Mouse (Mus musculus): ENCODE results near the gene Pgf.

DNA sequence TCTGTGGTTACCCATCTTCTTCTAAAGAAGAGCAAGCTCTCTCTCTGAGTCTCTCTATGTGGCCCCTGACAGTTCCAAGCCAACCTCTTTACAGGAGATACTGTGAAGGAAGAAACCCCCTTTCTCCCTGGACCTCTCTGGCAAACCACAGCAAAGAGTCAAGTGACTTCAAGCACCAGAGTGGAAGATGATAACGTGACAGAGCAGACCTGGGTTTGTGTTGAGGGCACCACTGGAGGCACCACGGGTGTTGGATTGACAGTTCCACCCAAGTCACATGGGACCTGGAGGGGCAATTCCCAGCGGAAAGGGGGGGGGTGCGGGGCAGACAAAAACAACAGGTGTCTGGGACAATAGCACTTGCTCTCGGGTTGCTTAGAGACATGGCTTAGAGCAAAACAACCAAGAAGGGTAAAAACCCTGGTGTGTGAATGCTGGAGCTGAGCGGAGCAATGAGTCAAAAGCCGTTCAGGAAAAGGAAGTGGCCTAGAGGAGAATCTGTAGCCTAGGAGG lies 31.2 kb upstream of the Pgf start:
- no peak for TF ChIP-seq POLR2A (IDR thresholded peaks at IDR 0.05; ENCODE audit: insufficient read depth, low read depth, low read length)
- TF ChIP-seq EP300 (IDR thresholded peaks at IDR 0.05; ENCODE audit: insufficient read depth, low read depth, low read length): no peak
- TF ChIP-seq CTCF (IDR thresholded peaks at IDR 0.05): no peak
